Mouse (Mus musculus) stomach, postnatal 0 days (tissue): ENCODE measurements around the gene Tbc1d17.

ENCODE experiments used
- CTCF ChIP-seq: IDR thresholded peaks from 2 replicates; pipeline ENCODE4 v1.5.1; 2016; ENCODE audit warnings: antibody characterized with exemption, low read depth, mild to moderate bottlenecking, moderate library complexity
- EP300 ChIP-seq: optimal IDR thresholded peaks from 2 replicates; pipeline ENCODE3; 2016; ENCODE audit warnings: antibody characterized with exemption

GRCm38 (mm10) chr7:44853596-44854355 lies 4.9 kb upstream of the Tbc1d17 start:
- TF ChIP-seq CTCF (no peak), EP300 (no peak)
